Mouse (Mus musculus): Measurements from ENCODE around the gene Dvl2. TPM values are rescaled to one million over a fixed set of nuclear protein-coding genes. Genes with fewer than 3 reads are reported as not detected.

Dvl2 gene
- 4.2 and 4.6 TPM in 2 replicates for polyA plus RNA-seq (2012; rRNA removed)

GRCm38 (mm10) chr11:70000396-70000898 is at the start of gene Dvl2:
Gene Dvl2, plus strand, starts transcription at chr11:70000595.

GRCm38 (mm10) chr11:69964650-69965270 is 35.6 kb upstream of the Dvl2 start, which contains the start of gene Cldn7:
Gene Cldn7, plus strand, starts transcription at chr11:69964779.

GRCm38 (mm10) chr11:69981141-69981762 is 19.1 kb upstream of the Dvl2 start, which contains the start of gene Ctdnep1:
Gene Ctdnep1, plus strand, starts transcription at chr11:69981156.

GRCm38 (mm10) chr11:69982225-69982624 is 18.2 kb upstream of the Dvl2 start, which contains the start of gene Elp5:
Gene Elp5, minus strand, starts transcription at chr11:69982517.

GRCm38 (mm10) chr11:69990850-69991691 is 9.3 kb upstream of the Dvl2 start, which contains the start of gene Gabarap:
Gene Gabarap, plus strand, starts transcription at chr11:69991143.

GRCm38 (mm10) chr11:69995391-69995960 is 4.9 kb upstream of the Dvl2 start, which contains the start of gene Phf23:
Gene Phf23, plus strand, starts transcription at chr11:69995777.

GRCm38 (mm10) chr11:70014880-70015558 is 14.6 kb downstream of the Dvl2 start, which contains the start of gene Acadvl:
Gene Acadvl, minus strand, starts transcription at chr11:70015411.

GRCm38 (mm10) chr11:70016669-70017068 is 16.3 kb downstream of the Dvl2 start, which contains the start of gene Dlg4:
Gene Dlg4, plus strand, starts transcription at chr11:70016942.

GRCm38 (mm10) chr11:70053898-70054570 is 53.6 kb downstream of the Dvl2 start, which contains the start of gene Asgr1:
Gene Asgr1, plus strand, starts transcription at chr11:70054085.

Other genes with a start within 250 kb of the Dvl2 start
- 5.5 and 8.0 TPM in 2 replicates for gene Polr2a, start 242.0 kb upstream of the Dvl2 start, polyA plus RNA-seq (2012; rRNA removed)
- gene Slc35g3, start 238.6 kb upstream of the Dvl2 start, polyA plus RNA-seq (2012; rRNA removed) = 0.02 TPM in 1 of 2 replicates, not detected in the other
- 2.3 and 2.8 TPM in 2 replicates for gene Zbtb4, start 234.7 kb upstream of the Dvl2 start, polyA plus RNA-seq (2012; rRNA removed)
- 1.3 and 1.6 TPM in 2 replicates for gene Chrnb1, start 204.7 kb upstream of the Dvl2 start, polyA plus RNA-seq (2012; rRNA removed)
- 0.43 and 0.58 TPM in 2 replicates for gene Fgf11, start 198.7 kb upstream of the Dvl2 start, polyA plus RNA-seq (2012; rRNA removed)
- 1.2 and 1.6 TPM in 2 replicates for gene Tmem102, start 195.0 kb upstream of the Dvl2 start, polyA plus RNA-seq (2012; rRNA removed)
- gene Gm39566, start 185.3 kb upstream of the Dvl2 start, polyA plus RNA-seq (2012; rRNA removed) = not detected in 2 replicates
- not detected in 2 replicates for gene Spem2, start 182.1 kb upstream of the Dvl2 start, polyA plus RNA-seq (2012; rRNA removed)
- gene Spem1, start 178.4 kb upstream of the Dvl2 start, polyA plus RNA-seq (2012; rRNA removed) = not detected in 2 replicates
- gene Nlgn2, start 162.8 kb upstream of the Dvl2 start, polyA plus RNA-seq (2012; rRNA removed) = 2.2 and 3.1 TPM in 2 replicates
- 227 and 300 TPM in 2 replicates for gene Tmem256, start 162.1 kb upstream of the Dvl2 start, polyA plus RNA-seq (2012; rRNA removed)
- 19.8 and 22.6 TPM in 2 replicates for gene Plscr3, start 154.2 kb upstream of the Dvl2 start, polyA plus RNA-seq (2012; rRNA removed)
- gene Tnk1, start 141.9 kb upstream of the Dvl2 start, polyA plus RNA-seq (2012; rRNA removed) = 0.49 and 0.73 TPM in 2 replicates
- gene Tmem95, start 122.6 kb upstream of the Dvl2 start, polyA plus RNA-seq (2012; rRNA removed) = not detected in 2 replicates
- 1.2 TPM in 2 replicates for gene Kctd11, start 119.2 kb upstream of the Dvl2 start, polyA plus RNA-seq (2012; rRNA removed)
- 7.9 and 10.7 TPM in 2 replicates for gene Acap1, start 105.1 kb upstream of the Dvl2 start, polyA plus RNA-seq (2012; rRNA removed)
- gene 2810408A11Rik, start 99.6 kb upstream of the Dvl2 start, polyA plus RNA-seq (2012; rRNA removed) = 0.36 and 0.38 TPM in 2 replicates
- 11.4 and 13.4 TPM in 2 replicates for gene Neurl4, start 99.5 kb upstream of the Dvl2 start, polyA plus RNA-seq (2012; rRNA removed)
- 43.2 and 45.2 TPM in 2 replicates for gene Gps2, start 86.7 kb upstream of the Dvl2 start, polyA plus RNA-seq (2012; rRNA removed)
- 578 and 620 TPM in 2 replicates for gene Eif5a, start 78.6 kb upstream of the Dvl2 start, polyA plus RNA-seq (2012; rRNA removed)
- 0.08 and 0.42 TPM in 2 replicates for gene Ybx2, start 64.8 kb upstream of the Dvl2 start, polyA plus RNA-seq (2012; rRNA removed)
- gene Slc2a4, start 52.4 kb upstream of the Dvl2 start, polyA plus RNA-seq (2012; rRNA removed) = 8.7 and 9.0 TPM in 2 replicates
- 3.2 and 4.8 TPM in 2 replicates for gene Cldn7, start 35.8 kb upstream of the Dvl2 start, polyA plus RNA-seq (2012; rRNA removed)
- gene Ctdnep1, start 19.4 kb upstream of the Dvl2 start, polyA plus RNA-seq (2012; rRNA removed) = 23.5 and 24.9 TPM in 2 replicates
- 34.3 and 36.0 TPM in 2 replicates for gene Elp5, start 18.1 kb upstream of the Dvl2 start, polyA plus RNA-seq (2012; rRNA removed)
- 191 and 207 TPM in 2 replicates for gene Gabarap, start 9.5 kb upstream of the Dvl2 start, polyA plus RNA-seq (2012; rRNA removed)
- gene Phf23, start 4.8 kb upstream of the Dvl2 start, polyA plus RNA-seq (2012; rRNA removed) = 15.0 and 15.6 TPM in 2 replicates
- gene Acadvl, start 14.8 kb downstream of the Dvl2 start, polyA plus RNA-seq (2012; rRNA removed) = 164 and 167 TPM in 2 replicates
- 1.6 and 2.3 TPM in 2 replicates for gene Dlg4, start 16.3 kb downstream of the Dvl2 start, polyA plus RNA-seq (2012; rRNA removed)
- 170 and 192 TPM in 2 replicates for gene Asgr1, start 53.5 kb downstream of the Dvl2 start, polyA plus RNA-seq (2012; rRNA removed)
- gene Asgr2, start 92.0 kb downstream of the Dvl2 start, polyA plus RNA-seq (2012; rRNA removed) = 46.4 and 50.4 TPM in 2 replicates
- 1.3 and 1.7 TPM in 2 replicates for gene Mgl2, start 129.7 kb downstream of the Dvl2 start, polyA plus RNA-seq (2012; rRNA removed)
- gene Clec10a, start 155.6 kb downstream of the Dvl2 start, polyA plus RNA-seq (2012; rRNA removed) = 0.45 and 0.84 TPM in 2 replicates
- 3.3 and 3.6 TPM in 2 replicates for gene Slc16a11, start 212.2 kb downstream of the Dvl2 start, polyA plus RNA-seq (2012; rRNA removed)
- gene Slc16a13, start 220.5 kb downstream of the Dvl2 start, polyA plus RNA-seq (2012; rRNA removed) = 1.1 and 1.7 TPM in 2 replicates
- 1.3 and 1.6 TPM in 2 replicates for gene Bcl6b, start 229.2 kb downstream of the Dvl2 start, polyA plus RNA-seq (2012; rRNA removed)
- gene 0610010K14Rik, start 237.3 kb downstream of the Dvl2 start, polyA plus RNA-seq (2012; rRNA removed) = 38.7 and 43.7 TPM in 2 replicates
- gene Gm21988, start 239.2 kb downstream of the Dvl2 start, polyA plus RNA-seq (2012; rRNA removed) = 4.0 and 4.5 TPM in 2 replicates
- 52.5 and 55.2 TPM in 2 replicates for gene Rnasek, start 239.2 kb downstream of the Dvl2 start, polyA plus RNA-seq (2012; rRNA removed)